Mouse (Mus musculus): ENCODE results near the gene Ggct. TPM values are rescaled to one million over a fixed set of nuclear protein-coding genes. Genes with fewer than 3 reads are reported as not detected.

Gene Ggct
- polyA plus RNA-seq, 1 experiment = 5.4 TPM

GRCm38 (mm10) chr6:55016236-55016635 is 23.5 kb upstream of the Ggct start:
- TF ChIP-seq CTCF (IDR thresholded peaks at IDR 0.05; ENCODE audit: borderline replicate concordance, extremely low read depth, insufficient read depth, insufficient read length) (peak; percentile 57; the same call in 1 of the 2 replicates), POLR2A (IDR thresholded peaks at IDR 0.05; ENCODE audit: borderline replicate concordance, extremely low read depth, insufficient read depth, insufficient read length, poor library complexity, severe bottlenecking) (no peak)
- DNase-seq (ENCODE audit: low read depth) = peak; percentile 78

GRCm38 (mm10) chr6:55014184-55014583 is 21.4 kb upstream of the Ggct start:
- TF ChIP-seq POLR2A (IDR thresholded peaks at IDR 0.05; ENCODE audit: borderline replicate concordance, extremely low read depth, insufficient read depth, insufficient read length, poor library complexity, severe bottlenecking) (no peak), CTCF (IDR thresholded peaks at IDR 0.05; ENCODE audit: borderline replicate concordance, extremely low read depth, insufficient read depth, insufficient read length) (no peak)
- DNase-seq (ENCODE audit: low read depth) = no peak

DNA sequence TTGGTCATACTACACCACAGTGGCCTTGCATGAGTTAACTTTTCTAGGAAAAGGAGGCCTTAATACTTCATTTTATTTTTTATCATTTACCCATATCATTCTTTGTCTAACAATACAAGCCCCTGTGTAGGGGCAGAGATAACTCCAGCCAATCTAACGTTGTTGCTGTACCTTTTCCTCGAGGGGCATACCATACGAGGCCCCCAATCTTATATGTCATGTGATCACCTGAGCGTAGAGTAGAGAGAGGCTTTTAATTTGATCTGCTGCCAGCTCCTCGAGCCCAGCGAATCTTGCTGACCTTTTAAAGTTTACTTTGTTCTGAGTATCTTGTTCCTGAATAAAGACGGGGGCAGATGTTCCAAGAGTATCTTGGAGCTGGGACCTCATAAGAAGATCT is 19.8 kb upstream of the Ggct start:
- TF ChIP-seq CTCF (IDR thresholded peaks at IDR 0.05; ENCODE audit: borderline replicate concordance, extremely low read depth, insufficient read depth, insufficient read length) (no peak), POLR2A (IDR thresholded peaks at IDR 0.05; ENCODE audit: borderline replicate concordance, extremely low read depth, insufficient read depth, insufficient read length, poor library complexity, severe bottlenecking) (no peak)
- DNase-seq (ENCODE audit: low read depth) = no peak

- TF ChIP-seq CTCF (IDR thresholded peaks at IDR 0.05; ENCODE audit: borderline replicate concordance, extremely low read depth, insufficient read depth, insufficient read length) (no peak), POLR2A (IDR thresholded peaks at IDR 0.05; ENCODE audit: borderline replicate concordance, extremely low read depth, insufficient read depth, insufficient read length, poor library complexity, severe bottlenecking) (no peak)
- peak; percentile 16 for DNase-seq (ENCODE audit: low read depth)
These were observed 17.8 kb upstream of the Ggct start for GRCm38 (mm10) chr6:55010330-55011091.

DNA sequence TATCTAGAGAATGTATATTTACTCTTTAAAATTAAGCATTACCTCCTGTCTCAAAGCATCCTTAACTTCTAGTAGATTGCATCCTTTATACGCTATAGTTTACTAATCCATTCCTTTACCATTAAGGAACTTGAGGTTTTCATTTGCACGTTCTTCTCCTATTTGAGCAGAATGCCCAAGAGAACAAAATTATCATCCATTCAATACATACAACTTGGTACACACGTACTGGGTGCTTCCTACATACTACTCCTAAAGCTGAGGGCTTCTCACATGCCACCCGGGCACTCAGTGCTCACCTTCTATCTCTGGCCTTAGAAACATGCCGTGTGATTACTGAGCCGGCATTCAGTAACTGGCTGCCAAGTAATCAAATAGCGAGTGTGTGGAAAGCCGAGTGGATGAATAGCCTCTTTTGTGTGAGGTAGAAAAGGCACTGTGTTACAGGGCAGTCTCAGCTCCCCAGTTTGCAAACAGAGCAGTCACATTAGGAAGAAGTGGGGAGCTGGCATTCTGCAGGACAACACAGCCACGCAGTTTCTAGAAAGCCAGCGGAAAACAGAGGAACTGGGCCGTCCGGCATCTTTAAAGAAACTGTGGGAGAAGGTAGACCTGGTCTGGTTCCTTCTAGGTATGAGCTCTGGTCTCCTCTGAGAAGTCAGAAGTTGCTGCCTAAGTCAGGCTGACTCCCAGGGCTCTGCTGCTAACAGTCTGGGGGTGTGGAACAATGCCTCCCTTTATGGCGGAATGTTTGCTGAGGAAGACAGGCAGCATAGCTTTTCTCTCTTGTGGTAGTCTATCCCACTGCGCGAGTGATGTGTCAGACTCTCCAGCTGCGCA is 16.9 kb upstream of the Ggct start:
- TF ChIP-seq CTCF (IDR thresholded peaks at IDR 0.05; ENCODE audit: borderline replicate concordance, extremely low read depth, insufficient read depth, insufficient read length) (no peak), POLR2A (IDR thresholded peaks at IDR 0.05; ENCODE audit: borderline replicate concordance, extremely low read depth, insufficient read depth, insufficient read length, poor library complexity, severe bottlenecking) (no peak)
- peak; percentile 86 for DNase-seq (ENCODE audit: low read depth)

DNA sequence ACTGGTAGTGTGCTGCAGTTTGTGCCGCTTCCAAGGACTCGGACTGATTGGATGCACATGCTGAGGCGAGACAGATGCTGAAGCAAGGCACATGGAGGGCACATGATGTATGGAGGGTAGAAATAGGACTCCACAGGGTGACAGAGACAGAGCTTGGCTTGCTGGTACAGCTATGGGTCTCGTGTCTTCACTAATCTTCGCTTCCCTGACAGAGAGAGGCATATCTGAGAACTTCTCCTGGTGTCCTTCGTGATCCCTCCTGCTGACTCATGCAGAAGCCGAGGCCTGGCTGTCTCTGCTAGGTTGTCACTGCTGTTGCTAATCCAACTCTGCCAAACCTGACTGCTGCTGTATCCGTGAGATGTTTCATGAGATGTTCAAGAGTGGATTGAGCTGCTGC is 15.7 kb upstream of the Ggct start:
- DNase-seq (ENCODE audit: low read depth) = no peak
- no peak for TF ChIP-seq CTCF (IDR thresholded peaks at IDR 0.05; ENCODE audit: borderline replicate concordance, extremely low read depth, insufficient read depth, insufficient read length)
- TF ChIP-seq POLR2A (IDR thresholded peaks at IDR 0.05; ENCODE audit: borderline replicate concordance, extremely low read depth, insufficient read depth, insufficient read length, poor library complexity, severe bottlenecking) = no peak

GRCm38 (mm10) chr6:55003559-55003958 is 10.8 kb upstream of the Ggct start:
- TF ChIP-seq POLR2A (IDR thresholded peaks at IDR 0.05; ENCODE audit: borderline replicate concordance, extremely low read depth, insufficient read depth, insufficient read length, poor library complexity, severe bottlenecking) = no peak
- no peak for TF ChIP-seq CTCF (IDR thresholded peaks at IDR 0.05; ENCODE audit: borderline replicate concordance, extremely low read depth, insufficient read depth, insufficient read length)
- no peak for DNase-seq (ENCODE audit: low read depth)

GRCm38 (mm10) chr6:55002438-55002837 is 9.7 kb upstream of the Ggct start:
- TF ChIP-seq CTCF (IDR thresholded peaks at IDR 0.05; ENCODE audit: borderline replicate concordance, extremely low read depth, insufficient read depth, insufficient read length) (no peak), POLR2A (IDR thresholded peaks at IDR 0.05; ENCODE audit: borderline replicate concordance, extremely low read depth, insufficient read depth, insufficient read length, poor library complexity, severe bottlenecking) (no peak)
- DNase-seq (ENCODE audit: low read depth) = no peak

DNA sequence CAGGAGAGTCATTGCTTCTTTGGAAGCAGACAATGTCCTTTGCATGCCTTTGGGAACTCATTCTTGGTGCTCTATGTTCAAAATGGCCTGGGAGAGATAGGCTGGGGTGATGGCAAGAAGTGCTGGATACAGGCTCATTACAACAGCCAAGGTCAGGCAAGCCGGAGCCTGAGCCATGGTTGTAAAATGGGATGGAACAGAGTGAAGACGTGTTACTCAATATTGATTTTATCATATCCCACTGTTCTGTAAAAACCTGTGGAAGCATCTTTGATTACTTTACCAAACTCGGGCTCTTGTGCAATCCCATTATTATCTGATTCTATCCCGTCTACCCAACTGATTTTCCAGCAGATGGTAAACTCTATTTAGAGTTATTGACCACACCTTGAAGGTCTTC is 8.6 kb upstream of the Ggct start:
- DNase-seq (ENCODE audit: low read depth) = no peak

GRCm38 (mm10) chr6:54997726-54998125 is 5.0 kb upstream of the Ggct start:
- TF ChIP-seq CTCF (IDR thresholded peaks at IDR 0.05; ENCODE audit: borderline replicate concordance, extremely low read depth, insufficient read depth, insufficient read length) = no peak
- no peak for DNase-seq (ENCODE audit: low read depth)

More for the DNA sequence above, 8.6 kb upstream of the Ggct start:
- no peak for TF ChIP-seq CTCF (IDR thresholded peaks at IDR 0.05; ENCODE audit: borderline replicate concordance, extremely low read depth, insufficient read depth, insufficient read length)
- TF ChIP-seq POLR2A (IDR thresholded peaks at IDR 0.05; ENCODE audit: borderline replicate concordance, extremely low read depth, insufficient read depth, insufficient read length, poor library complexity, severe bottlenecking) = no peak

DNA sequence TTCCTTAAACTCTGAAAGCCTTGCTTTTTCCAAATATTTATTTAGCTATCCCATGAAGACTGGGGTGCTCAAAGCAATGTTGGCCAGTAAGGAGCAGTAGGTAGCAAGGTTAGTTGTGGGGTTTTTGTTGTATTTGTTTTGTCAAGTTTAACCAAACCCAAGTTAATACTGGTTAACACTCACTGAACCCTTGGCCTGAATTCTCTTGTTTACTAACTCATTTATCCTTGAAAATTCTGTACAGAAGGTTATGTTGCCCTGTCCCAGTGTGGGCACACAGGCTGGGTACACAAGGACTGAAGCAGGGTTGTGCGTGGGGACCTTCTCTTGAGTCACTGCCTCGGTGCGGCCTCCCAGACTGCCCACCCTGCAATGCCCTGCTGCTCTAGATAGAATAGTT is 3.6 kb upstream of the Ggct start:
- no peak for DNase-seq (ENCODE audit: low read depth)
- no peak for TF ChIP-seq CTCF (IDR thresholded peaks at IDR 0.05; ENCODE audit: borderline replicate concordance, extremely low read depth, insufficient read depth, insufficient read length)
- TF ChIP-seq POLR2A (IDR thresholded peaks at IDR 0.05; ENCODE audit: borderline replicate concordance, extremely low read depth, insufficient read depth, insufficient read length, poor library complexity, severe bottlenecking) = no peak
